Mouse (Mus musculus) ovary, adult 18-20 months (tissue): ENCODE data around the gene Ltc4s.

ENCODE experiments used
- DNase-seq: peaks from one replicate; pipeline ENCODE4 v3.0.0; 2022; ENCODE audit warnings: low spot score, mixed read lengths

Ltc4s gene

GRCm38 (mm10) chr11:50248473-50249171, 10.2 kb upstream of the Ltc4s start:
- DNase-seq: no peak

- no peak for DNase-seq
These were observed 6.9 kb upstream of the Ltc4s start for GRCm38 (mm10) chr11:50245269-50245668.

- DNase-seq: no peak
These were observed 5.5 kb upstream of the Ltc4s start for GRCm38 (mm10) chr11:50243926-50244325.

GRCm38 (mm10) chr11:50240235-50240911, 2.0 kb upstream of the Ltc4s start:
- no peak for DNase-seq

- DNase-seq: no peak
These were observed 690 bp upstream of the Ltc4s start for GRCm38 (mm10) chr11:50238821-50239791.

GRCm38 (mm10) chr11:50236937-50237835, 1.2 kb downstream of the Ltc4s start:
- DNase-seq: no peak

- DNase-seq: peak; percentile 88
These were observed 1.9 kb downstream of the Ltc4s start for GRCm38 (mm10) chr11:50236540-50236936.

GRCm38 (mm10) chr11:50234606-50235005, 3.8 kb downstream of the Ltc4s start:
- no peak for DNase-seq

- no peak for DNase-seq
These were observed 4.4 kb downstream of the Ltc4s start for GRCm38 (mm10) chr11:50233993-50234392.

GRCm38 (mm10) chr11:50233022-50233421, 5.4 kb downstream of the Ltc4s start:
- DNase-seq: peak; percentile 69

GRCm38 (mm10) chr11:50231411-50231810, 7.0 kb downstream of the Ltc4s start:
- no peak for DNase-seq

- no peak for DNase-seq
These were observed 7.7 kb downstream of the Ltc4s start for GRCm38 (mm10) chr11:50230481-50231304.

GRCm38 (mm10) chr11:50229252-50229910, 9.0 kb downstream of the Ltc4s start:
- DNase-seq: peak; percentile 81

- no peak for DNase-seq
These were observed 9.6 kb downstream of the Ltc4s start for GRCm38 (mm10) chr11:50228772-50229171.

GRCm38 (mm10) chr11:50227736-50228135, 10.7 kb downstream of the Ltc4s start:
- DNase-seq: no peak

- no peak for DNase-seq
These were observed 11.2 kb downstream of the Ltc4s start for GRCm38 (mm10) chr11:50227226-50227625.

GRCm38 (mm10) chr11:50226406-50226805, 12.0 kb downstream of the Ltc4s start:
- DNase-seq: no peak

GRCm38 (mm10) chr11:50225611-50226378, 12.6 kb downstream of the Ltc4s start:
- no peak for DNase-seq
